Mouse (Mus musculus): ENCODE data around the gene Gnl2. TPM values are rescaled to one million over a fixed set of nuclear protein-coding genes. Genes with fewer than 3 reads are reported as not detected.

Gnl2 gene
- polyA plus RNA-seq, 1 experiment from 2014 or later, result 42.3 TPM

DNA sequence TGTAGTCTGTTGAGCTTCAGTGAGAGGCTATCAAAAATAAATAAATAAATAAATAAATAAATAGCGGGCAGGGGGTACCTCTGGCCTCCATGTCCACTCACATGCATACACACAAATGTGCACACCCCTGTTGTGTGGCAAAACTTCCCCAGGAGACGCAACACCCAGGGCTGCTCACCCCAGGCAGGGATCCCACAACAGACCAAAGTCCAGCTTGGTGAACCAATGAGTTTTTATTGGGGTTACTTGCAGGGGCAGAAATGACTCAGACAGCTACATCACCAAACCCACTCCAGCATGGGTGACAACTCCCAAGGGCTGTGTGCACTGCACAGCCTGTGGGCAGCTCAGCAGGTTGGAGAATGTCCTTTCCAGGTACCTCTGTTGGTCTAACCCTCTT is 61.3 kb downstream of the Gnl2 start:
- Histone ChIP-seq H3K36me3 (ENCODE audit: insufficient read depth, low read length) (peaks cover 20% of the 10 kb centered on the region), H3K4me1 (ENCODE audit: insufficient read depth, low read depth, low read length) (no peaks in the 10 kb centered on the region), H3K4me2 (replicated peaks; ENCODE audit: low read depth, low read length) (no peak overlapping the region), H3K9ac (replicated peaks; ENCODE audit: low read depth) (no peak overlapping the region), H3K9me3 (ENCODE audit: low read length) (no peaks in the 10 kb centered on the region), H3K27me3 (replicated peaks; ENCODE audit: insufficient read depth, low read length) (no peaks in the 10 kb centered on the region), H3K27ac (ENCODE audit: low read length) (no peak overlapping the region), H3K4me3 (ENCODE audit: low read depth, low read length) (no peak overlapping the region)
- DNase-seq (ENCODE audit: low spot score), result no peak
- TF ChIP-seq EP300 (IDR thresholded peaks at IDR 0.05), result no peak
- 94% methylated on average over 2 of the region's 2 CpGs for WGBS
- ATAC-seq, result no peak

DNA sequence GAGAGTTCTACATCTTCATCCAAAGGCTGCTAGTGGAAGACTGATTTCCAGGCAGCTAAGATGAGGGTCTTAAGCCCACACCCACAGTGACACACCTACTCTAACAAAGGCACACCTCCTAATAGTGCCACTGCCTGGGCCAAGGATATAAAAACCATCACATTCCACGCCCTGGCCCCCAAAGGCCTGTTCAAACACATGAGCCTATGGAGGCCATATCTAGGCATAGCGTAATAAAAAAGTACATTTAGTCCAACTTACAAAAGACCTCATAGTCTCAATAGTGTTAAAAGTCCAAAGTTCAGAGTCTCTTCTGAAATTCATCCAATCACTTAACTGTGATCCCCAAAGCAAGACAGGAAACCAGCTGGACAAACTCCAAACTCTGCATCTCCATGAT is 62.3 kb downstream of the Gnl2 start:
- WGBS, result 96% methylated on average over 2 of the region's 2 CpGs

DNA sequence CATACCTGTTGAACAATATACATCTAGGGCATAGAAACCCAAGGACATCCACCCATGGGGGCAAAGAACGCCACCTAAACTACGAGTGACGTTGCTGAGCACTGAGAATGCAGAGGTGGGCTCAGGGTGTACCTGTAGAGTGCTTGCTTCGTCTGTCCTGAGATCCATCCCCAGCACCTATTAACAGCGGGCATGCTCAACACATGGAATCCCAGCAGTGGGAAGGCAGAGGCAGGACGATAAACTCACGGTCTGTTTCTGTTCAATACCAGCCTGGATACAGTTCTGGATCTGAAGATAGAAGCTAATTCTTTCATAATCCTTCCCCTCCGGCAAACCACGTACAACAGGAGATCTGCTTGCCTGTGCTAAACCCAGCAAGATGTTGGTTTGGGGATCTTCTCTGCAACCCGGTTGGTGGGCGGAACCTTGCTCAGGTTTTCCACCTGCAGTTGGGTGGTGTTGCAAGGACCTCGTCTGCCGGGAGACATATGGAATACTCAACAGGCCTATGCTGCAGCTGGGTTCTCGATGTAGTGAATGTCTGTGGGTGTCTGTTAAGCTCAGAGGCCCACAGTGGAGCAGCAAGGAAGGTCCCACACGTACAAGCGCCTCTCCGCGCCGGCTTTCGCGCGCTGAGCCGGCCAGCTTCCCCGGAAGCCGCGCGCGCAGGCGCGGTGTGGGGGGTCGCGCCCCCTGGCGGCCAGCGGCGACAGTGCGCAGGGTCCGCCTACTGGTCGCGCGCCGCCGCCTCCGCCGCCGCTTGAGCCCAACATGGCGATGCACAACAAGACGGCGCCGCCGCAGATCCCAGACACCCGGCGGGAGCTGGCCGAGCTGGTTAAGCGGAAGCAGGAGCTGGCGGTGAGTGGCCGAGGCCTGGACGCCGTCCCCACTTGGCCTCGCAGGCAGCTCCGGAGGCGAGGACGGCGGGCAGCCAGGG is 68.3 kb downstream of the Gnl2 start, which contains the start of gene Meaf6:
TSS of gene Meaf6 (plus strand) at position 732 of the 943 bp plus-strand sequence.
- no peaks in the 10 kb centered on the region for H3K9me3 ChIP-seq (ENCODE audit: low read length)
- H3K4me2 ChIP-seq (replicated peaks; ENCODE audit: low read depth, low read length), result peak within 1 kb of the TSS; percentile 91
- H3K4me3 ChIP-seq (ENCODE audit: low read depth, low read length), result peak within 1 kb of the TSS; percentile 84
- WGBS, result 2% methylated on average over 49 of the region's 63 CpGs
- DNase-seq (ENCODE audit: low spot score), result peak; percentile 92
- peaks cover 7% of the 10 kb centered on the region for H3K4me1 ChIP-seq (ENCODE audit: insufficient read depth, low read depth, low read length)
- no peaks in the 10 kb centered on the region for H3K27me3 ChIP-seq (replicated peaks; ENCODE audit: insufficient read depth, low read length)
- peak within 1 kb of the TSS; percentile 97 for H3K27ac ChIP-seq (ENCODE audit: low read length)
- peak; percentile 94 for ATAC-seq
- TF ChIP-seq EP300 (IDR thresholded peaks at IDR 0.05) (no peak), CTCF (IDR thresholded peaks at IDR 0.05) (peak; percentile 82)
- H3K9ac ChIP-seq (replicated peaks; ENCODE audit: low read depth), result peak within 1 kb of the TSS; percentile 78
- no peaks in the 10 kb centered on the region for H3K36me3 ChIP-seq (ENCODE audit: insufficient read depth, low read length)

More for the DNA sequence above, 62.3 kb downstream of the Gnl2 start:
- Histone ChIP-seq H3K9me3 (ENCODE audit: low read length) (no peaks in the 10 kb centered on the region), H3K4me2 (replicated peaks; ENCODE audit: low read depth, low read length) (no peak overlapping the region), H3K4me1 (ENCODE audit: insufficient read depth, low read depth, low read length) (no peaks in the 10 kb centered on the region), H3K27me3 (replicated peaks; ENCODE audit: insufficient read depth, low read length) (no peaks in the 10 kb centered on the region), H3K36me3 (ENCODE audit: insufficient read depth, low read length) (peaks cover 10% of the 10 kb centered on the region), H3K4me3 (ENCODE audit: low read depth, low read length) (no peak overlapping the region), H3K27ac (ENCODE audit: low read length) (no peak overlapping the region), H3K9ac (replicated peaks; ENCODE audit: low read depth) (no peak overlapping the region)
- TF ChIP-seq EP300 (IDR thresholded peaks at IDR 0.05) (no peak), CTCF (IDR thresholded peaks at IDR 0.05) (no peak)
- DNase-seq (ENCODE audit: low spot score), result no peak
- no peak for ATAC-seq

DNA sequence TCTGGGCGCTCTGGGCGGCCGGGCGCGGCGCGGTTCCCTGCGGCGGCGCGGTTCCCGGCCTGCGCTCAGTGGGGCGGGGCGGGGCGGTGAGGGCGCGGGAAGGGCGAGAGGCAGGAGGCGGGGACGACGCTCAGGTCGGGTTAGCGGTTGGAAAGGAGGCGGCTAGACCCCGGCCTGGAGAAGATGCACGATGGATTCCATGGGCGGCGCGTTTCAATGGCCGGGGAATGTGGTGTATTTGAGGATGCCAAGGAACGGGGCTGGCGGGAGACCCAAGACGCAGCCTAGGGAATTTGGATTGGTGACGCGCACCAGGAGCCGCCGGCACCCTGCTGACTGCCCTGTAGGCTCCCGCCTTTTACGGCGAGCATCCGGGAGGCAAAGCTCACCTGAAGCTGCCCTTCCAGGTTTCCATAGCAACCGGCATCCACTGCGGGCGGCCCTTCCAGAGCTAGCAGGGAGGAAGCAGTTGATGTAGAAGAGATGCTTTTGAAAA is 69.0 kb downstream of the Gnl2 start:
- Histone ChIP-seq H3K4me2 (replicated peaks; ENCODE audit: low read depth, low read length) (peak overlapping the region; percentile 91), H3K9ac (replicated peaks; ENCODE audit: low read depth) (peak overlapping the region; percentile 78), H3K4me3 (ENCODE audit: low read depth, low read length) (peak overlapping the region; percentile 84), H3K4me1 (ENCODE audit: insufficient read depth, low read depth, low read length) (peaks cover 7% of the 10 kb centered on the region), H3K36me3 (ENCODE audit: insufficient read depth, low read length) (no peaks in the 10 kb centered on the region), H3K27me3 (replicated peaks; ENCODE audit: insufficient read depth, low read length) (no peaks in the 10 kb centered on the region), H3K27ac (ENCODE audit: low read length) (peak overlapping the region; percentile 97), H3K9me3 (ENCODE audit: low read length) (no peaks in the 10 kb centered on the region)
- DNase-seq (ENCODE audit: low spot score) (peak; percentile 83), ATAC-seq (peak; percentile 96)
- under 1% methylated on average over 36 of the region's 45 CpGs for WGBS
- TF ChIP-seq CTCF (IDR thresholded peaks at IDR 0.05) (no peak), EP300 (IDR thresholded peaks at IDR 0.05) (no peak)

DNA sequence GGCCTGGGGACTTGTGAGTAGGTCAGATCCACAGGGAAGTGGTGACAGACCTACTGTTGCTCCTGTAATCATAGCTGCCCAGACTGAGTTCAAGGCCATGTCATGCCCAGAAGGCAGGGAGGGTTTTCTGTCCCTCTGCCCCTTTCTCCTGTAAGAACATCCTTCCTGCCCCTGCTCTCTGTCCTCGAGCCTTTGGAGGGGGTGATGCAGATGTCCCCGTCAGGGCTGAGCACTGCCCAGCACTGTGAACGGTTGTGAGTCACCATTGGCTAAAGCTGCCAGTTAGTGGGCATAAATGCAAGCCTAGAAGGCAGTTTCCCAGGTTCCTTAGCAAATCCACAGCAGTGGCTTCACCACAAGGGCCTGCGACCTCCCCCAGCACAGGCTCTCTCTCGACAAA is 76.6 kb downstream of the Gnl2 start:
- DNase-seq (ENCODE audit: low spot score) (no peak), ATAC-seq (no peak)
- Histone ChIP-seq H3K4me3 (ENCODE audit: low read depth, low read length) (no peak overlapping the region), H3K27ac (ENCODE audit: low read length) (no peak overlapping the region), H3K9ac (replicated peaks; ENCODE audit: low read depth) (no peak overlapping the region), H3K4me1 (ENCODE audit: insufficient read depth, low read depth, low read length) (no peaks in the 10 kb centered on the region), H3K27me3 (replicated peaks; ENCODE audit: insufficient read depth, low read length) (no peaks in the 10 kb centered on the region), H3K9me3 (ENCODE audit: low read length) (no peaks in the 10 kb centered on the region), H3K4me2 (replicated peaks; ENCODE audit: low read depth, low read length) (no peak overlapping the region), H3K36me3 (ENCODE audit: insufficient read depth, low read length) (peaks cover 3% of the 10 kb centered on the region; the same call in 1 of the 2 replicates)
- 83% methylated on average over 5 of the region's 5 CpGs for WGBS
- TF ChIP-seq EP300 (IDR thresholded peaks at IDR 0.05) (no peak), CTCF (IDR thresholded peaks at IDR 0.05) (no peak)

DNA sequence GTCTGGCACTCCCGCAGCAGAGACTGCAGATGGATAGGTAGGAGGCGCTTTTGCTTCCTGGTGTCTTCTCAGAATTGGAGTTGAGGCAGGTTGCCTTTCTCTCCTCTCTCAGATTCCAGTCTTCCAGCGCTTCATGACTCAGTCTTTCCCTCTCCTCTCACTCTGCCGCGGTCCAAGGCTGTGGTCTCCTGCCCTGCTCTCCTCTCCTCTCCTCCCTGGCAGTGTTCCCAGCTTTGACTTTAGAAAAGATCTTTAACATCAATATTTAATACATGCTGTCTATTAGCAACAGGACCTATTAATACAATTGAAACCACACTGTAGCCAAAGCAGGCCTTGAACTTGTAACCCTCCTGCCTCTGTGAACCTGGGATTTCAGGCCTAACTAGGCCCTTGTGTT is 79.7 kb downstream of the Gnl2 start:
- ATAC-seq, result no peak
- DNase-seq (ENCODE audit: low spot score), result no peak
- 86% methylated on average over 5 of the region's 5 CpGs for WGBS
- no peaks in the 10 kb centered on the region for H3K9me3 ChIP-seq (ENCODE audit: low read length)
- H3K36me3 ChIP-seq (ENCODE audit: insufficient read depth, low read length), result peaks cover 3% of the 10 kb centered on the region; the same call in 1 of the 2 replicates
- H3K4me1 ChIP-seq (ENCODE audit: insufficient read depth, low read depth, low read length), result no peaks in the 10 kb centered on the region
- H3K4me3 ChIP-seq (ENCODE audit: low read depth, low read length), result no peak overlapping the region
- TF ChIP-seq EP300 (IDR thresholded peaks at IDR 0.05) (no peak), CTCF (IDR thresholded peaks at IDR 0.05) (no peak)
- H3K4me2 ChIP-seq (replicated peaks; ENCODE audit: low read depth, low read length), result no peak overlapping the region
- no peak overlapping the region for H3K27ac ChIP-seq (ENCODE audit: low read length)
- no peak overlapping the region for H3K9ac ChIP-seq (replicated peaks; ENCODE audit: low read depth)
- no peaks in the 10 kb centered on the region for H3K27me3 ChIP-seq (replicated peaks; ENCODE audit: insufficient read depth, low read length)
